Mouse (Mus musculus) left cerebral cortex, adult 2 months (tissue): ENCODE results near the gene Mrc2. TPM values are rescaled to one million over a fixed set of nuclear protein-coding genes. Genes with fewer than 3 reads are reported as not detected.

Experiments used
- DNase-seq, 2 experiments: peaks; one replicate each; pipeline ENCODE4 v3.0.0; 2021 to 2022; ENCODE audit warnings: low spot score in 2 of 2, mixed read lengths in 1 of 2; ENCODE audit errors: extremely low spot score in 1 of 2
- H3K27ac ChIP-seq: fragments of 200-600 bp; 2 replicates; pipeline ENCODE4 v1.8.1; 2022
- H3K4me3 ChIP-seq: fragments of 200-600 bp; 2 replicates; pipeline ENCODE4 v1.8.1; 2022
- CTCF ChIP-seq: fragments of 200-600 bp; IDR thresholded peaks from 2 replicates; pipeline ENCODE4 v1.8.1; 2022; ENCODE audit warnings: antibody characterized with exemption, mild to moderate bottlenecking, moderate library complexity
- intact Hi-C: fragments of 180-260 bp; cut with DNase I; formaldehyde crosslinking; loops from one replicate; pipeline ENCODE4 v1.15.1; 2025
- total RNA-seq, 2 experiments: library from RNA; stranded (reverse); gene quantifications; 2 replicates each; pipeline ENCODE4 v1.2.3; 2021

Mrc2 gene
- total RNA-seq, 2 experiments from 2014 or later = 5.1 to 7.2 TPM

DNA sequence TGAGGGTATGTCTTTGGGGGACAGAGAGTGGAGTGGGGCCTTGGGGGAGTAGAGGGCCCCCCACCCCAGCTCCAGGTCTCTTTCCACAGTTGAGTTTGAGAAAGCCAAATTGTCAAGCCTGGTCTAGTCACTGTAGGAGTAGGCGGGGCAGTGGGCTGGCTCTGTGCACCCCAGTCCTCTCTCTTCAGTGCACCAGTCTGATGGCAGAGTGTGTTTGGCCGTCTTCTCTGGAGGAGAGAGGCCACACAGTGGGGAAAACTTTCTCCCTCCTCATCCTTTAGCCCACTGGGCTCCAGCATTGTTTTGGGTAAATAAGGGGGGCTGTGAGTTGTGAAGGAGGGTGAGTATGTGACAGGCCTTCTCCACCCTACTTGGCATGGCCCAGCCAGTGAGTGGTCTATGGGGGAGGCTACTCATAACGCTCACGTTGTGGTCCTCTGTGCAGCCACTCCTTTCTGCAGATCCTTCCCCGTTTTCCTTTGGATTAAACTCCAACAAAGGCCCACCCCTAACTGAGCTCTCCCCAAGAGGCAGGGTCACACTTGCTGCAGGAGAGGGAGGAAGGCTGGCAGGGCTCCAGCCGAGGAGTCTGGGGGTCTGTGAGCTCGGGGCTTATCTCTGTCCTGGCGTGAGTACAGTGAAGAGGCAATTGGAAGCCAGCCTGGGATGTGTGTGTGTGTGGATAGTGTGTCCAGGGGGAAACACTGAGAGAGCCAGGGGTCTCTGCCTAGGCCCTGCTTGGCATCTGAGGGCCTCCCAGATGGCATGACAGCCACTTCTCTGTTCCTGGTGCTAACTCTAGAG lies 41.6 kb downstream of the Mrc2 start:
- DNase-seq = no peak
- no peak overlapping the region for H3K4me3 ChIP-seq
- TF ChIP-seq CTCF = no peak
- H3K27ac ChIP-seq = no peak overlapping the region
- intact Hi-C loops = no loop called here

DNA sequence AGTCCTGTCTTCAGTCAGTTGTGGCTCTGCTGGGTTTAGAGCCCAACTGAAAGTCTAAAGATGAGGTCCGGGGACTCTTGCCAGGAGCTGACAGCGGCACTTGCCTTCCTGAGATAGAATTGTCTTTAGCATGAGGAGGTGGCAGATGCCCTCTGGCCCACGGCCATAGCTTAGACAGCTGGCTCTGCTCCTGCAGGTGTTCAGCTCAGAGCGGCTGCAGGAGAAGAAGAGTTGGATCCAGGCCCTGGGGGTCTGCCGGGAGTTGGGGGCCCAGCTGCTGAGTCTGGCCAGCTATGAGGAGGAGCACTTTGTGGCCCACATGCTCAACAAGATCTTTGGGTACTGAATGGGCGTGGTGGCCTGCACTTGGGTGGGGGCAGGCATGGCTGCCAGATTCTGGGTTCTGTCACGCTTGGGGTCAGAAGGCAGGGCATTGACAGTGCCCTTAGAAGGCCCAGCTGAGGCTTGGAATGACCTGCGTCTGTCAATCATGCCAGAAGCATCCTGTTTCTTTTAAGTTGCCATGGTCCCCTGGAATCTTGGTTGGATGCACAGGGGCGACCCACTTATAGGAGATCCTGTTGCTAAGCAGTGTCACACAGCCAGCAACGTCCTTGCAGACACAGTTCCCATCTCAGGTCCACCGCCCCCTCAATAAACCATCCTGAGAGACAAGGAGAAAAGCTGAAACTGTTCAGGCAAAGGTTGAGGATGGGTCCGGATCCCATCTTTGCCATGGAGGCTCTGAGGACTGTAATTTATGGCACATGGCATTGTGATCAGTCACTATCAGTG lies 46.4 kb downstream of the Mrc2 start:
- intact Hi-C loops = no loop called here
- DNase-seq = no peak
- H3K4me3 ChIP-seq = no peak overlapping the region
- no peak for TF ChIP-seq CTCF
- H3K27ac ChIP-seq = no peak overlapping the region

DNA sequence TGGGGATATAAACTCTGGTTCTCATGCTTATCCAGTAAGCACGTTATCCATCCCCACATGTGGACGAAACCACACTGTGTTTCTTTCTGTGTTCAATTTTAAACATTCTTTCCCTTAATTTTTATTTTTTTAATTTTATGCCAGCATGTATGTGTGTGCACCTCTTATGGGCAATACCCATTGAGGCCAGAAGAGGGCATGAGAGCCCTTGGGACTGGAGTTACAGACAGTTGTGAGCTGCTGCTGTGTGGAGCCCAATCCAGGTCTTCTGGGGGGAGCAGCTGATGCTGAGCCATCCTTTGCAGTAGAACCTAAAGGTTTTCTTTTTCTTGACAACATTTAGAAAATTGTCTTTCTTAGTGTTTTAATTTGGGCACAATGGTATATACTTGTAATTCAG lies 52.8 kb downstream of the Mrc2 start:
- intact Hi-C loops = loop anchor here (5.0 to 10.0 kb wide), 2 partner anchors 247 to 670 kb away; no protein-coding TSS in a partner anchor
- H3K27ac ChIP-seq = no peak overlapping the region

DNA sequence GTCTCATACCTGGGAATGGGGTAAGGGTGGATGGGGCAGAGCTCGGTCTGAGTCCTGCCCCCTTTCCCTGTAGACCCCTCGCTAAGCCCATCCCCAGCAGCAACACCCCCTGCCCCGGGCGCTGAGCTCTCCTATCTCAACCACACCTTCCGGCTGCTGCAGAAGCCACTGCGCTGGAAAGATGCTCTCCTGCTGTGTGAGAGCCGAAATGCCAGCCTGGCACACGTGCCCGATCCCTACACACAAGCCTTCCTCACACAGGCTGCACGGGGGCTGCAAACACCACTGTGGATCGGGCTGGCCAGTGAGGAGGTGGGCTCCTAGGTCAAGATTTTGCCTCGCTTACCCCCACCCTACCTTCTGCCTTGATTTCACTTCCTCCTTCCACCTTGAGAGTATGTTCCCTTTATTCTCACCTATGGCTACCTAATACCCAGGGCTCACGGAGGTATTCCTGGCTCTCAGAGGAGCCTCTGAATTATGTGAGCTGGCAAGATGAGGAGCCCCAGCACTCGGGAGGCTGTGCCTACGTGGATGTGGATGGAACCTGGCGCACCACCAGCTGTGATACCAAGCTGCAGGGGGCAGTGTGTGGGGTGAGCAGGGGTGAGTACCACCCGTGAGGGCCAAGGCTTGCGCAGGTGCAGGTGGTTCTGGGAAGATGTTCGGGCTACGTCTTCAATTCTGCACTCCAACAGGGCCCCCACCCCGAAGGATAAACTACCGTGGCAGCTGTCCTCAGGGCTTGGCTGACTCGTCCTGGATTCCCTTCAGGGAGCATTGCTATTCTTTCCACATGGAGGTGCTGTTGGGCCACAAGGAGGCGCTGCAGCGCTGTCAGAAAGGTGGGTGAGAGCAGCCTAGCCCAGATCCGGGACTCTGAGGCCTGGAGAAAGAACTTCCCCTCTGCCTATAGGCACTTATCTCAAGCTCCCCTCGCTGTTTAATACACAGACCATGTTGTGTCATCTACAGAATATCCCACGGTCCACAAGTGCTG lies 55.0 kb downstream of the Mrc2 start:
- peak overlapping the region; percentile 28 for H3K4me3 ChIP-seq
- peak overlapping the region; percentile 40 for H3K27ac ChIP-seq
- intact Hi-C loops = loop anchor here (1.0 to 10.0 kb wide), 3 partner anchors 245 to 667 kb away; no protein-coding TSS in a partner anchor

More for the DNA sequence above, 52.8 kb downstream of the Mrc2 start:
- H3K4me3 ChIP-seq = no peak overlapping the region
- DNase-seq = peak in 1 of 2 experiments; percentile 14
- TF ChIP-seq CTCF = peak; percentile 63

DNA sequence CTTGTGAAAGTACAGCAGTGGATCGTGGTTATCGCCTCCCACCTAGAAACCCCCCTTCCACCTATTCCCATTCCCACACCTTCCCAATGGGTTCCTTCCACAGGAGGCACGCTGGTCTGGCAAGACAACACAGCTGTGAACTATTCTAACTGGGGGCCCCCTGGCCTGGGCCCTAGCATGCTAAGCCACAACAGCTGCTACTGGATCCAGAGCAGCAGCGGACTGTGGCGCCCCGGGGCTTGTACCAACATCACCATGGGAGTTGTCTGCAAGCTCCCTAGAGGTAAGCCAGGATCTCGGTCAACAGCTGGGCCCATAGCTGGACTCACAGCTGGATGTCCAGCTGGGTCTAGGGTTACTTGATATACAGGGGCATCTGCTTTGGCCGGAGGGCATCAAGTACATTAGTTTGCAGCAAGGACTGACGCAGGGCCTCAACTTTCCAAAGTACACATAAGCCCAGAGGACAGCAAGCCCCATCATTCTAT lies 56.1 kb downstream of the Mrc2 start:
- no peak for TF ChIP-seq CTCF
- DNase-seq = no peak
- Histone ChIP-seq H3K27ac (no peak overlapping the region), H3K4me3 (no peak overlapping the region)
- intact Hi-C loops = loop anchor here (5.0 to 10.0 kb wide), 2 partner anchors 244 to 666 kb away; no protein-coding TSS in a partner anchor

More for the DNA sequence above, 55.0 kb downstream of the Mrc2 start:
- peak; percentile 82 to 87 for DNase-seq
- peak; percentile 93 for TF ChIP-seq CTCF

DNA sequence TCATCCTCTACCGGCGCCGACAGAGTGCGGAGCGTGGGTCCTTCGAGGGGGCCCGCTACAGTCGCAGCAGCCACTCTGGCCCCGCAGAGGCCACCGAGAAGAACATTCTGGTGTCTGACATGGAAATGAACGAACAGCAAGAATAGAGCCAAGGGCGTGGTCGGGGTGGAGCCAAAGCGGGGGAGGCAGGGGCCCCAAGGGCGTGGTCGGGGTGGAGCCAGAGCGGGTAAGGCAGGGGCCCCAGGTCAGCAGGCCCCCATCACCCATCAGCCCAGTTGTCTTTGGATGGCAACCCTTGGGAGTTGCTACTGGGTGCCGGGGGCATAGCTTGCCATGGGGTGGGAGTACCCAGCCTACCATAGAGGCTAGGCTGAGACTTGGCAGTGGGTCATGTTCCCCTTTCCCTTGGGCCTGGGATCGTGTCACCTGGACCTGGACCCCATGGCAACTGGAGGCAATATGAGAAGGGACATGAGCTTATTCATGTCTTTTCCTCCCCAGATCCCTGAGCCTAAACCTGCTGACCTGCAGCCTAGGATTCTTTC lies 57.4 kb downstream of the Mrc2 start:
- no peak for TF ChIP-seq CTCF
- no peak overlapping the region for H3K27ac ChIP-seq
- H3K4me3 ChIP-seq = no peak overlapping the region
- no peak for DNase-seq
- intact Hi-C loops = loop anchor here (5.0 to 10.0 kb wide), 2 partner anchors 242 to 665 kb away; no protein-coding TSS in a partner anchor

DNA sequence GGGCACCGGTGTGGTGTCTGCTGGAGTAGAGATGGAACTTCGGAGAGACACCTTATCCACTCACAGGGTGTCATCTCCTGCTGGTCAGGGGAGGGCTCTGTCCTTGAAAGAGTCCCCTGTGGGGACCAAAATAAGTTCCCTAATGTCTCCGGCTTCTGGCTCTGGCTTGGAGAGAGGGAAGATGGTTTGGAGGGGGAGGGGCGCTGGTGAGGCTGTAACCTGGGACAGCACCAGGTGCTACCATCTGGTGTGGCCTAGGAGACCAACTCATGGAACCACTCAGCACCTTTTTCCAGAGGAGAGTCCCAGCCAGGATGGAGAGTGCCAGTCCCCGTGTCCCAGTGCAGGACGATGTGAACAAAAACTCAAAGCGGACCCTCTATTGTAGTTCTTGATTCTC lies 58.2 kb downstream of the Mrc2 start:
- intact Hi-C loops = no loop called here
- no peak overlapping the region for H3K27ac ChIP-seq

DNA sequence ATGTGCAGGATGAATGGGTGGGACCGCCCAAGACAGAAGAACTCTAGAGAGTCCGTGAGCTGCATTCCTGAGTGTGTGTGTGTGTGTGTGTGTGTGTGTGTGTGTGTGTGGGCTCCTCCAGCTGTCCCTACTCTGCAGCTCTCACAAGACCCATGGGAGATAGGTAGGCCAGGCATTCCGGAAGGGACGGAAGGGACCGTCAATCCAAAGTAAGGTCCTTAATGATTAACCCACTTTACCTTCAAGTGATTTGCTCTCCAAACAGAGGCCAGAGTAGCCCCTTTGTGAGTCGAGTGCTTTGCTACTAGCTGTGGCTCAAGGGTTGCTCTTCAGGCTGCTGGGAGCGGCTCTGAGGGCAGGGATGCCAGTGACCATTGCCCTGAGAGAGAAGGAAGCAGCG lies 59.7 kb downstream of the Mrc2 start:
- DNase-seq = no peak
- Histone ChIP-seq H3K4me3 (no peak overlapping the region), H3K27ac (no peak overlapping the region)
- intact Hi-C loops = no loop called here
- no peak for TF ChIP-seq CTCF

More for the DNA sequence above, 58.2 kb downstream of the Mrc2 start:
- H3K4me3 ChIP-seq = no peak overlapping the region
- no peak for DNase-seq
- no peak for TF ChIP-seq CTCF

DNA sequence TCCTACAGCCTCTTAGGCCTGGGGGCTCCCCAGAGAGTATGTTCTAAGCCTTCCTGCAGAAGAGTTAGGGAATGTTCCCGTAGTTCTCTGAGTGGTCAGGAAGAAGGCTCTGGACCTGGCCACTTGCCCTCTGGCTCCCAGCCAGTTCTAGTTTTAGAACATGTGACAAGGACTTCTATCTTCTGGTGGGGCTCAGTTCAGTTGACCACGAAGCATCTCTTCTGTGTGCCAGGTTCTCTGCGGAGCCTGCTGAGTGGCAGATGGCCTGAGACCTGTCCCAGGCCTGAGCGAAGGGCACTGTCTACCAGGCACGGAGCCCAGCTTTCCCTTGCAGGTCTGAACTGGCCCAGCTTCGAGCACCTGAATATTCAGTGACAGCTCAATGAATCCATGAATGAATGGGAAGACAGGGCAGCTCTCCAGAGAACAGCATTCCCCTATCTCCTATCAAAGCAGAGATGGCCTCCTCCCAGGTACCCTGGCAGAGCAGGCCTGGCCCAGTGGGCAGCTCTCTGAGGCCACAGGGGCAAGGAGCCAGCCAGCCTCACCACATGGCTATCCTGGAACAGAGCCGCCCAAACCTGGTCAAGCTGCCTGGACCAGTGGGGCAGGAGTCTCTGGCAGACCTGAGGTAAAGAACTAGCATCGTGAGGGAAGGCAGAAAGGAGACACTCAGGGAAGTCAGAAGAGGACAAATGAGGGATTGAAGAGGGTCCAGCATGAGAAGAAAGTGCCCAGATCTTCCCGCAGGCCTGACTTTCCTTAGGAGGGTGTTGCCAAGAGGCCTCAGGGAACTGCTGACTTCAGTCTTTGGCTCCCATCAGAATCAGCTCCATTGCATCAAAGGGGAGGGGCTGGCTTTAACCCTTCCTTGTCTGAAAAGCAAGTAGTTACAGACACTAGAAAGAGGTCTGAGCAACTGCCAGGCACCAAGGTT lies 60.8 kb downstream of the Mrc2 start:
- no peak for TF ChIP-seq CTCF
- DNase-seq = no peak
- Histone ChIP-seq H3K4me3 (no peak overlapping the region), H3K27ac (no peak overlapping the region)
- intact Hi-C loops = no loop called here

DNA sequence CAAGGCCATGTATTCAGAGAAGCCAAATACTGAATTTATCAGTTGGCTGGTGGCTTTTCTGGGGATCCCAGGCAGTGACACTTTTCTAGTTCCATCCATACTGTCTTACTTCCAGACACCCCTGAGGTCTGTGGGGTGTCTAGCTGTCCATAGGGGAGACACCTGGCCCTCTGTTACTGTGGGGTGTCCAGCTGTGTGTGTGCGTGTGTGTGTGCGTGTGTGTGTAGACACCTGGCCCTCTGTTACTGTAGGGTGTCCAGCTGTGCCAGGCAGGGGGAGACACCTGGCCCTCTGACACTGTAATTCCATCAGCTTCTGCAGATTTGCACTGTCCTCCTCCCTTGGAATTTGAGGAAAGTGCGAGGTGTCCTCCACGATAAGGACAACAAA lies 61.4 kb downstream of the Mrc2 start:
- intact Hi-C loops = no loop called here
- no peak overlapping the region for H3K27ac ChIP-seq
- DNase-seq = no peak

More for the DNA sequence above, 61.4 kb downstream of the Mrc2 start:
- no peak for TF ChIP-seq CTCF
- H3K4me3 ChIP-seq = no peak overlapping the region
